Mouse (Mus musculus): ENCODE data around the gene Pik3r6. TPM values are rescaled to one million over a fixed set of nuclear protein-coding genes. Genes with fewer than 3 reads are reported as not detected.

The Pik3r6 gene
- total RNA-seq, 2 experiments from 2014 or later: 3.8 to 4.8 TPM

GRCm38 (mm10) chr11:68487720-68488119, 15.1 kb upstream of the Pik3r6 start:
- no peak for DNase-seq (ENCODE audit: low spot score in 2 of 2)

GRCm38 (mm10) chr11:68488256-68488824, 14.5 kb upstream of the Pik3r6 start:
- DNase-seq (ENCODE audit: low spot score in 2 of 2): no peak

GRCm38 (mm10) chr11:68489236-68489635, 13.6 kb upstream of the Pik3r6 start:
- DNase-seq (ENCODE audit: low spot score in 2 of 2): no peak

GRCm38 (mm10) chr11:68492592-68492991, 10.2 kb upstream of the Pik3r6 start:
- no peak for DNase-seq (ENCODE audit: low spot score in 2 of 2)

- no peak for DNase-seq (ENCODE audit: low spot score in 2 of 2)
These were observed 9.1 kb upstream of the Pik3r6 start for GRCm38 (mm10) chr11:68493760-68494159.

- no peak for DNase-seq (ENCODE audit: low spot score in 2 of 2)
These were observed 5.7 kb upstream of the Pik3r6 start for GRCm38 (mm10) chr11:68497081-68497480.

GRCm38 (mm10) chr11:68498517-68498916, 4.3 kb upstream of the Pik3r6 start:
- DNase-seq (ENCODE audit: low spot score in 2 of 2): peak in 1 of 2 experiments; percentile 12

GRCm38 (mm10) chr11:68498999-68499699, 3.7 kb upstream of the Pik3r6 start:
- DNase-seq (ENCODE audit: low spot score in 2 of 2): no peak

- DNase-seq (ENCODE audit: low spot score in 2 of 2): peak in 1 of 2 experiments; percentile 14
These were observed 1.9 kb upstream of the Pik3r6 start for GRCm38 (mm10) chr11:68500949-68501350.

GRCm38 (mm10) chr11:68502408-68502807, 411 bp upstream of the Pik3r6 start:
- DNase-seq (ENCODE audit: low spot score in 2 of 2): no peak

GRCm38 (mm10) chr11:68504913-68505312, 2.1 kb downstream of the Pik3r6 start:
- no peak for DNase-seq (ENCODE audit: low spot score in 2 of 2)

- no peak for DNase-seq (ENCODE audit: low spot score in 2 of 2)
These were observed 4.4 kb downstream of the Pik3r6 start for GRCm38 (mm10) chr11:68507246-68507645.

GRCm38 (mm10) chr11:68508619-68509018, 5.8 kb downstream of the Pik3r6 start:
- DNase-seq (ENCODE audit: low spot score in 2 of 2): no peak

GRCm38 (mm10) chr11:68509194-68509593, 6.4 kb downstream of the Pik3r6 start:
- no peak for DNase-seq (ENCODE audit: low spot score in 2 of 2)

GRCm38 (mm10) chr11:68513969-68514368, 11.2 kb downstream of the Pik3r6 start:
- no peak for DNase-seq (ENCODE audit: low spot score in 2 of 2)

- no peak for DNase-seq (ENCODE audit: low spot score in 2 of 2)
These were observed 16.5 kb downstream of the Pik3r6 start for GRCm38 (mm10) chr11:68519362-68519761.

- no peak for DNase-seq (ENCODE audit: low spot score in 2 of 2)
These were observed 17.0 kb downstream of the Pik3r6 start for GRCm38 (mm10) chr11:68519815-68520214.

GRCm38 (mm10) chr11:68520439-68520838, 17.6 kb downstream of the Pik3r6 start:
- DNase-seq (ENCODE audit: low spot score in 2 of 2): no peak

GRCm38 (mm10) chr11:68521352-68521751, 18.5 kb downstream of the Pik3r6 start:
- no peak for DNase-seq (ENCODE audit: low spot score in 2 of 2)

- DNase-seq (ENCODE audit: low spot score in 2 of 2): no peak
These were observed 23.6 kb downstream of the Pik3r6 start for GRCm38 (mm10) chr11:68526441-68526840.

- peak; percentile 39 to 62 for DNase-seq (ENCODE audit: low spot score in 2 of 2)
These were observed 28.4 kb downstream of the Pik3r6 start for GRCm38 (mm10) chr11:68531066-68531806.

- DNase-seq (ENCODE audit: low spot score in 2 of 2): no peak
These were observed 29.2 kb downstream of the Pik3r6 start for GRCm38 (mm10) chr11:68531941-68532535.
